Mouse (Mus musculus): Measurements from ENCODE around the gene Gm16506. TPM values are rescaled to one million over a fixed set of nuclear protein-coding genes. Genes with fewer than 3 reads are reported as not detected.
"Not testable (repeated sequence)": the region's sequence is repeated elsewhere in the genome, so short reads cannot be mapped to it uniquely, and the experiment has no call there.

The Gm16506 gene
- polyA plus RNA-seq (2011; ENCODE audit: insufficient read depth, insufficient read length, low replicate concordance, missing spikeins), result not detected in 2 replicates

GRCm38 (mm10) chr14:43727385-43727784 lies at the start of gene Gm16506:
TSS of gene Gm16506 (minus strand) at chr14:43727485.
- not testable (repeated sequence) for H3K4me1 ChIP-seq (ENCODE audit: control insufficient read depth, insufficient read depth, low read length); H3K4me3 ChIP-seq (replicated peaks; ENCODE audit: control insufficient read depth, low read depth, low read length); H3K27ac ChIP-seq (ENCODE audit: control insufficient read depth, insufficient read depth, low read depth, low read length, poor library complexity)
- 80% methylated on average over 3 of the region's 3 CpGs for WGBS

DNA sequence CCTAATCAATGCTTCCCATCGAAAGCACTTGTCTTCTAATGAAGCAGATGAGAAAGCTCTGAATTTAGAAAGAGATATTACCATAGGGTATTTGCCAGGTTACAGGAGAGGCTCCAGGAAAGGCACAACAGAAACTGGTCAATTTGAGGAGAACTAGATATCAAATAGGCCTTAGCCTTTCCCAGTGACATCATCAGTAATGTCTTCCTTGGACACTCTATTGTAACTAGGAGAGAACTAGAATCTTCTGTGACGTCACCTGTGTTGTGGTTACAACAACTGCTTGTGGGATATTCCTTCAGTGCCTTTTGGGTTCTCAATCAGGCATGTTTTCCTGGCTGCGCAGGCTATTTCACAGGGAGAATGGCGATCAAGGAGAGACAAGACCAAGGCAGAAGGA lies 20.3 kb upstream of the Gm16506 start, which contains the start of gene Gm6526:
Gene Gm6526 (plus strand): TSS at position 301 of the 400 bp plus-strand sequence.
- H3K4me1 ChIP-seq (ENCODE audit: control insufficient read depth, insufficient read depth, low read length); H3K27ac ChIP-seq (ENCODE audit: control insufficient read depth, insufficient read depth, low read depth, low read length, poor library complexity); H3K4me3 ChIP-seq (replicated peaks; ENCODE audit: control insufficient read depth, low read depth, low read length): not testable (repeated sequence)
- WGBS, result 70% methylated on average over 4 of the region's 4 CpGs

- not testable (repeated sequence) for H3K4me3 ChIP-seq (replicated peaks; ENCODE audit: control insufficient read depth, low read depth, low read length); H3K4me1 ChIP-seq (ENCODE audit: control insufficient read depth, insufficient read depth, low read length); H3K27ac ChIP-seq (ENCODE audit: control insufficient read depth, insufficient read depth, low read depth, low read length, poor library complexity)
- 81% methylated on average over 4 of the region's 4 CpGs for WGBS
These were observed 29.7 kb downstream of the Gm16506 start, which contains the start of gene Gm7324 for GRCm38 (mm10) chr14:43697621-43698020. TSS of gene Gm7324 (plus strand) at chr14:43697828.

- H3K27ac ChIP-seq (ENCODE audit: control insufficient read depth, insufficient read depth, low read depth, low read length, poor library complexity); H3K4me3 ChIP-seq (replicated peaks; ENCODE audit: control insufficient read depth, low read depth, low read length); H3K4me1 ChIP-seq (ENCODE audit: control insufficient read depth, insufficient read depth, low read length): not testable (repeated sequence)
- WGBS, result 75% methylated on average over 1 of the region's 2 CpGs
These were observed 50.2 kb downstream of the Gm16506 start, which contains the start of gene Gm8165 for GRCm38 (mm10) chr14:43677099-43677498. TSS of gene Gm8165 (minus strand) at chr14:43677199.

Other genes with a start within 250 kb of the Gm16506 start
- not detected in 2 replicates for gene Gm5799, start 183.9 kb downstream of the Gm16506 start, polyA plus RNA-seq (2011; ENCODE audit: insufficient read depth, insufficient read length, low replicate concordance, missing spikeins)
- gene Gm17654, start 148.3 kb downstream of the Gm16506 start, polyA plus RNA-seq (2011; ENCODE audit: insufficient read depth, insufficient read length, low replicate concordance, missing spikeins), result not detected in 2 replicates
- gene Gm10375, start 119.5 kb downstream of the Gm16506 start, polyA plus RNA-seq (2011; ENCODE audit: insufficient read depth, insufficient read length, low replicate concordance, missing spikeins), result not detected in 2 replicates
- not detected in 2 replicates for gene Gm8165, start 50.3 kb downstream of the Gm16506 start, polyA plus RNA-seq (2011; ENCODE audit: insufficient read depth, insufficient read length, low replicate concordance, missing spikeins)
- gene Gm7324, start 29.7 kb downstream of the Gm16506 start, polyA plus RNA-seq (2011; ENCODE audit: insufficient read depth, insufficient read length, low replicate concordance, missing spikeins), result 7.5 and 9.6 TPM in 2 replicates
- gene Gm6526, start 20.4 kb upstream of the Gm16506 start, polyA plus RNA-seq (2011; ENCODE audit: insufficient read depth, insufficient read length, low replicate concordance, missing spikeins), result not detected in 2 replicates
- gene Gm8180, start 57.3 kb upstream of the Gm16506 start, polyA plus RNA-seq (2011; ENCODE audit: insufficient read depth, insufficient read length, low replicate concordance, missing spikeins), result not detected in 2 replicates
- gene Ear1, start 148.0 kb upstream of the Gm16506 start, polyA plus RNA-seq (2011; ENCODE audit: insufficient read depth, insufficient read length, low replicate concordance, missing spikeins), result 3.0 and 22.3 TPM in 2 replicates
- gene Ear10, start 196.1 kb upstream of the Gm16506 start, polyA plus RNA-seq (2011; ENCODE audit: insufficient read depth, insufficient read length, low replicate concordance, missing spikeins), result not detected in 2 replicates
- 1.5 and 4.8 TPM in 2 replicates for gene Gm8113, start 197.9 kb upstream of the Gm16506 start, polyA plus RNA-seq (2011; ENCODE audit: insufficient read depth, insufficient read length, low replicate concordance, missing spikeins)
- not detected in 2 replicates for gene Ang5, start 229.6 kb upstream of the Gm16506 start, polyA plus RNA-seq (2011; ENCODE audit: insufficient read depth, insufficient read length, low replicate concordance, missing spikeins)

Measured in bone marrow, adult 2 months (tissue).